Mouse (Mus musculus) ES-E14 (cell line): ENCODE results near the gene Olfr1417.

Experiments used
- CHD2 ChIP-seq: IDR thresholded peaks from 2 replicates; pipeline ENCODE4 v1.6.1; 2014; ENCODE audit warnings: mild to moderate bottlenecking, low read depth, low read length, inconsistent platforms
- HCFC1 ChIP-seq: IDR thresholded peaks from 2 replicates; pipeline ENCODE4 v1.6.1; 2012; ENCODE audit warnings: low read length, inconsistent platforms, borderline replicate concordance; ENCODE audit not compliant: insufficient read depth
- MAFK ChIP-seq: IDR thresholded peaks from 2 replicates; pipeline ENCODE4 v1.6.1; 2014; ENCODE audit warnings: mild to moderate bottlenecking, low read depth, low read length, inconsistent platforms; ENCODE audit not compliant: insufficient read depth
- ZNF384 ChIP-seq: IDR thresholded peaks from 2 replicates; pipeline ENCODE4 v1.6.1; 2012; ENCODE audit warnings: low read depth, low read length, inconsistent platforms

- TF ChIP-seq MAFK = no peak
- no peak for TF ChIP-seq CHD2
- TF ChIP-seq ZNF384 = no peak
- no peak for TF ChIP-seq HCFC1
Measured at GRCm38 (mm10) chr19:11816706-11817105, 22.3 kb downstream of the Olfr1417 start.
